Mouse (Mus musculus) midbrain, postnatal 0 days (tissue): ENCODE results near the gene Eif3a. TPM values are rescaled to one million over a fixed set of nuclear protein-coding genes. Genes with fewer than 3 reads are reported as not detected.
A peak's percentile ranks its signal among the peaks of the same experiment; 100 is the strongest.

Experiments
- ATAC-seq: fragments of 200-750 bp; cut with Nextera tagmentation; 2 replicates; pipeline ENCODE4 v1.8.0; 2017; ENCODE audit warnings: moderate number of reproducible peaks, mild to moderate bottlenecking, moderate TSS enrichment, moderate library complexity; ENCODE audit not compliant: low FRiP score
- DNase-seq: peaks from one replicate; pipeline ENCODE4 v3.0.0-alpha.2; 2015; ENCODE audit warnings: low spot score
- H3K27ac ChIP-seq: fragments of 300-500 bp; sonication (generic); 2 replicates; pipeline ENCODE4 v1.5.1; 2014; ENCODE audit warnings: low read depth, mild to moderate bottlenecking, low read length, mixed read lengths
- H3K27me3 ChIP-seq: fragments of 300-500 bp; sonication (generic); 2 replicates; pipeline ENCODE4 v1.6.1; 2014; ENCODE audit warnings: low read length, control low read depth, mixed read lengths; ENCODE audit not compliant: insufficient read depth
- H3K36me3 ChIP-seq: fragments of 300-500 bp; sonication (generic); 2 replicates; pipeline ENCODE4 v1.6.1; 2014; ENCODE audit warnings: low read length, control low read depth, mixed read lengths; ENCODE audit not compliant: insufficient read depth
- H3K4me1 ChIP-seq: fragments of 300-500 bp; sonication (generic); 2 replicates; pipeline ENCODE4 v1.6.1; 2014; ENCODE audit warnings: mild to moderate bottlenecking, control low read depth, antibody characterized with exemption, low read length, mixed read lengths; ENCODE audit not compliant: insufficient read depth
- H3K4me2 ChIP-seq: fragments of 300-500 bp; sonication (generic); 2 replicates; pipeline ENCODE4 v1.6.1; 2014; ENCODE audit warnings: low read depth, mild to moderate bottlenecking, low read length, mixed read lengths; ENCODE audit not compliant: poor library complexity, severe bottlenecking
- H3K4me3 ChIP-seq: fragments of 300-500 bp; sonication (generic); 2 replicates; pipeline ENCODE4 v1.5.1; 2014; ENCODE audit warnings: low read depth, mild to moderate bottlenecking, low read length, moderate library complexity
- H3K9ac ChIP-seq: fragments of 300-500 bp; sonication (generic); replicated peaks from 2 replicates; pipeline ENCODE4 v1.6.1; 2014; ENCODE audit warnings: mild to moderate bottlenecking, low read length, moderate library complexity, mixed read lengths; ENCODE audit not compliant: poor library complexity, severe bottlenecking
- H3K9me3 ChIP-seq: fragments of 300-500 bp; sonication (generic); 2 replicates; pipeline ENCODE4 v1.6.1; 2016; ENCODE audit warnings: low read length, control low read depth
- CTCF ChIP-seq: IDR thresholded peaks from 2 replicates; pipeline ENCODE4 v1.5.1; 2016; ENCODE audit warnings: antibody characterized with exemption, mild to moderate bottlenecking
- WGBS: fragments of 180-500 bp; shearing (Covaris S2); extraction: QIAGEN DNeasy Blood & Tissue Kit; methylation state at CpG from one replicate; pipeline ENCODE4 v1.1.7; 2014; 5-methylcytosine and 5-hydroxymethylcytosine counted together
- microRNA-seq: library from miRNA; unstranded; fragments of <30 nt; microRNA quantifications from one replicate; pipeline ENCODE4, GENCODE M21; 2016; ENCODE audit warnings: borderline number of aligned reads
- polyA plus RNA-seq: library from polyadenylated mRNA; unstranded; fragments of >200 nt; fragmentation: Nextera tagmentation; extraction: Ambion mirVana; gene quantifications from 2 replicates; pipeline ENCODE4 v1.2.1, GENCODE M21; 2015
- total RNA-seq: library from RNA; depleted of rRNA; stranded (reverse); fragments of >200 nt; gene quantifications from 2 replicates; pipeline ENCODE4 v1.2.3, GENCODE M21; 2014; rRNA removed

The Eif3a gene
- total and polyA plus RNA-seq, 2 experiments from 2014 or later = 86.5 to 87.0 TPM

DNA sequence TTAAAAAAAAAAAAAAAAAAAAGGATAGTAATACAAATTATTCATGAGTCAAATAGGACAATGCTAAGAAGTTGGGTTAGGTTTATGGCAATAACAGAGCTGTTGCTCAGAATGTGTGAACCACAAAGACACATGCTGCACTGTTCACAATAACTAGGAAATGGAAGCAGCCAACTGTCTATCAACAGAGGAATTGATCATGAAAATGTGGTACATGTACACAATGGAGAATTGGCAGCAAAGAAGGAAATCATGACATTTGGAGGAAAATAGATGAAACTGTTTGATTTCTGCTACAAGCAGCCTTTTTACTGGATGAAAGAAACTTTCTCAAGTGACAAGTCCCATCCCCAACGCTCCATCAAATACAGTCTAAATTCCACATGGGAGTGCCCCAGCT is 58.5 kb downstream of the Eif3a start:
- TF ChIP-seq CTCF = no peak

GRCm38 (mm10) chr19:60731299-60731698 is 59.2 kb downstream of the Eif3a start:
- H3K36me3 ChIP-seq = no peaks in the 10 kb centered on the region
- DNase-seq (no peak), ATAC-seq (no peak)
- no peak for TF ChIP-seq CTCF
- no peak overlapping the region for H3K4me2 ChIP-seq
- no peaks in the 10 kb centered on the region for H3K4me1 ChIP-seq
- H3K9me3 ChIP-seq = no peaks in the 10 kb centered on the region
- WGBS = 72% methylated on average over 1 of the region's 1 CpGs
- no peaks in the 10 kb centered on the region for H3K27me3 ChIP-seq
- H3K27ac ChIP-seq = no peak overlapping the region
- no peak overlapping the region for H3K9ac ChIP-seq
- no peak overlapping the region for H3K4me3 ChIP-seq

More for the DNA sequence above, 58.5 kb downstream of the Eif3a start:
- ATAC-seq = no peak
- Histone ChIP-seq H3K9ac (no peak overlapping the region), H3K36me3 (no peaks in the 10 kb centered on the region), H3K4me1 (no peaks in the 10 kb centered on the region), H3K4me3 (no peak overlapping the region), H3K9me3 (no peaks in the 10 kb centered on the region), H3K27ac (no peak overlapping the region), H3K4me2 (no peak overlapping the region), H3K27me3 (no peaks in the 10 kb centered on the region)
- no peak for DNase-seq
- 77% methylated on average over 1 of the region's 1 CpGs for WGBS

GRCm38 (mm10) chr19:60730281-60730852 is 60.1 kb downstream of the Eif3a start:
- Histone ChIP-seq H3K27me3 (no peaks in the 10 kb centered on the region), H3K27ac (no peak overlapping the region), H3K9me3 (no peaks in the 10 kb centered on the region), H3K4me3 (no peak overlapping the region), H3K4me2 (no peak overlapping the region), H3K9ac (no peak overlapping the region), H3K36me3 (no peaks in the 10 kb centered on the region), H3K4me1 (no peaks in the 10 kb centered on the region)
- DNase-seq (peak; percentile 24), ATAC-seq (no peak)
- TF ChIP-seq CTCF = peak; percentile 55
- WGBS = 52% methylated on average over 2 of the region's 2 CpGs

DNA sequence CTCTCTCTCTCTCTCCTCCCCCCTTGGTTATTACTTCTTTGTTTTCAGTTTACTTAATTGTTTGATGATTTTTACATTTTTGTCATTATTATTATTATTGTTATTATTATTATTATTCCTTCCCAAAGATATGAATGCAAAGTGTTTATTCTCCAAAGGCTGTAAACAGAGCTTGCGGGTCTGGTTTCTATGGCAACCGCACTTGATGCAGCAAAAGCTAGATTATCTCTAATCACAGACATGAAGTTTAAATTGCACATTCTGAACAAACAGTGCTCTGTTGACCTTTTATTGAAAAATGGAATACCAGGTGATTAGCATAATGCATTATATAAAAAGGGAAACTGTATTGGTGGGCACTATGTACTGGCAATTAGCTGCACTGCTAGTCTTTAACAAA is 74.1 kb downstream of the Eif3a start:
- H3K27ac ChIP-seq = no peak overlapping the region
- H3K9ac ChIP-seq = no peak overlapping the region
- no peak overlapping the region for H3K4me2 ChIP-seq
- ATAC-seq (no peak), DNase-seq (peak; percentile 40)
- H3K9me3 ChIP-seq = no peaks in the 10 kb centered on the region
- 76% methylated on average over 2 of the region's 2 CpGs for WGBS
- H3K4me3 ChIP-seq = no peak overlapping the region
- TF ChIP-seq CTCF = no peak
- no peaks in the 10 kb centered on the region for H3K27me3 ChIP-seq
- no peaks in the 10 kb centered on the region for H3K4me1 ChIP-seq
- H3K36me3 ChIP-seq = no peaks in the 10 kb centered on the region

DNA sequence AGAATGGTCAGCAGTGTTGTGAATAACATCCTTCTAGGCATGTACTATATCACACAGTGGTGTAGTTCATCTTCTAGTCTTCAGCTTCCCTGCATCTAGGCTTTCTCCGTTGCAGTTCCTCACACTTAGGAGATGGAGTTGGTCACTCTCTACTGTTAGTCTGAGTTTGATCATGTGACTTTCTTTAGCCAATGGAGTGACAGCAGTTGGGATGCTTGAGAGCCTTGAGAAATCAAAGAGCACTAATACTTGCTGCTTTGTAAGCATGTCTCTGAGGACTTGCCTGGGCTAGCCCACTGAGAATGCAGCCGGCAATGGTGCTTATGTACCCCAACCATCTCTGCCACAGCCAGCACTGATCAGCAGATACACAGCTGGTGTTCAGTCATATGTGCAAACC is 77.9 kb downstream of the Eif3a start:
- TF ChIP-seq CTCF = no peak
- Histone ChIP-seq H3K4me1 (no peaks in the 10 kb centered on the region), H3K4me3 (no peak overlapping the region), H3K9ac (no peak overlapping the region), H3K27me3 (no peaks in the 10 kb centered on the region), H3K36me3 (no peaks in the 10 kb centered on the region), H3K9me3 (no peaks in the 10 kb centered on the region), H3K27ac (no peak overlapping the region), H3K4me2 (no peak overlapping the region)
- 91% methylated on average over 2 of the region's 2 CpGs for WGBS
- ATAC-seq (no peak), DNase-seq (no peak)

Small RNA genes within 50 kb of the gene (microRNA-seq; reads per million reads assigned to microRNA genes)
- not detected for gene mmu-mir-3084-1

Other genes starting within 250 kb of the Eif3a start
- gene Cacul1, start 209.6 kb downstream of the Eif3a start, total RNA-seq = 60.6 and 66.3 TPM in 2 replicates
- gene Cacul1, start 209.6 kb downstream of the Eif3a start, polyA plus RNA-seq = 12.2 and 14.9 TPM in 2 replicates
- 49.3 and 53.1 TPM in 2 replicates for gene Nanos1, start 34.7 kb downstream of the Eif3a start, total RNA-seq
- gene Nanos1, start 34.7 kb downstream of the Eif3a start, polyA plus RNA-seq = 19.6 and 20.8 TPM in 2 replicates
- gene Fam45a, start 20.9 kb upstream of the Eif3a start, total RNA-seq = 39.8 and 47.5 TPM in 2 replicates
- 45.5 and 46.4 TPM in 2 replicates for gene Fam45a, start 20.9 kb upstream of the Eif3a start, polyA plus RNA-seq
- 4.3 and 7.8 TPM in 2 replicates for gene Sfxn4, start 70.8 kb upstream of the Eif3a start, total RNA-seq
- 9.0 and 10.3 TPM in 2 replicates for gene Sfxn4, start 70.8 kb upstream of the Eif3a start, polyA plus RNA-seq
- gene Prdx3, start 83.9 kb upstream of the Eif3a start, total RNA-seq = 82.8 and 93.8 TPM in 2 replicates
- gene Prdx3, start 83.9 kb upstream of the Eif3a start, polyA plus RNA-seq = 110 and 117 TPM in 2 replicates
- 10.6 and 11.2 TPM in 2 replicates for gene Grk5, start 99.1 kb upstream of the Eif3a start, total RNA-seq
- gene Grk5, start 99.1 kb upstream of the Eif3a start, polyA plus RNA-seq = 1.2 and 2.1 TPM in 2 replicates